Mouse (Mus musculus) lung, adult 18-20 months (tissue): ENCODE measurements around the gene Gpc5.

Experiments used
- DNase-seq, 2 experiments: peaks; one replicate each; pipeline ENCODE4 v3.0.0; 2022; ENCODE audit warnings: mixed read lengths in 2 of 2

Gene Gpc5

GRCm38 (mm10) chr14:115107467-115107866 lies 15.5 kb downstream of the Gpc5 start:
- no peak for DNase-seq

- DNase-seq: no peak
These were observed 26.6 kb downstream of the Gpc5 start for GRCm38 (mm10) chr14:115118626-115119025.

GRCm38 (mm10) chr14:115148821-115149220 lies 56.8 kb downstream of the Gpc5 start:
- no peak for DNase-seq

DNA sequence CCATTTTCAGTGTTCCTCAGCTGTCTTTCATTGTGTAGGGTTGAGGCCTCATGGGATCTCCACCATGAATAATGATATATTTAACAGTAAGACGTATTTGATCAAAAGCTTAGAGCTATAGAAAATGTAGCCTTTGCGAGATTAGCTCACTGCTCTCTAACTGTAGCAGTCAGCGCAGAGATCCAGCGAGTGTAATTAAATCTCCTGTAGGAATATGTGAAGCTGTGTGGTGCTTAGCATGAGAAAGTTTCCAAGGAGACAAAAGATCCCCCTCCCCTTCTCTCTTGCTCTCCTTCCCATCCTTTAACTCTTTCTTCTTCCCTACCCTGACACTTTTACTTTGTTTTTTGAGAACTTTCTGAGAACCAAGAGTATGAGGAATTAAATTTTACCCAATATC lies 64.6 kb downstream of the Gpc5 start:
- DNase-seq: no peak

DNA sequence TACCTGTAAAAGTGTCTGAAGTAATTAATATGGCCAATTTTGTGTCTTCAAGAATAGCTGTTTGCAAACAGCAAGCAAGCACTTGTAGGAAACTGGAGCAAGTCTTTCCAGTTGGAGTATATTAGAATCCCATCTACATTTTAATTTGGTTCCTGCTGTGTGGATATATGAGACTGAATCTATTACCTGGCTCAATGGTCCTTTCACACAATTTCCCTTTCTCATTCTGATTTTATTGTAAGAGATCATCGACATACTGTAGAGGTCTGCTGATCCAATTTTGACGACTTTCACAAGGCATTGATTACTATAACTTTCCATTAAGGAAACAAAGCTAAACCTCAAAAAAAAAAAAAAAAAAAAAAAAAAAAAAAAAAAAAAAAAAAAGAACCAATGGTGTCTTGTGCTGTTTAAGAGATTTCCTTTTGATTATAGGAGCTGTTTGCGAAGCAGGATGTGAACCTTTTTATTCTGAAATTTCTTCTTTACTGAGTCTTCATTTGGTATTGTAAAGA lies 85.4 kb downstream of the Gpc5 start:
- DNase-seq: no peak

DNA sequence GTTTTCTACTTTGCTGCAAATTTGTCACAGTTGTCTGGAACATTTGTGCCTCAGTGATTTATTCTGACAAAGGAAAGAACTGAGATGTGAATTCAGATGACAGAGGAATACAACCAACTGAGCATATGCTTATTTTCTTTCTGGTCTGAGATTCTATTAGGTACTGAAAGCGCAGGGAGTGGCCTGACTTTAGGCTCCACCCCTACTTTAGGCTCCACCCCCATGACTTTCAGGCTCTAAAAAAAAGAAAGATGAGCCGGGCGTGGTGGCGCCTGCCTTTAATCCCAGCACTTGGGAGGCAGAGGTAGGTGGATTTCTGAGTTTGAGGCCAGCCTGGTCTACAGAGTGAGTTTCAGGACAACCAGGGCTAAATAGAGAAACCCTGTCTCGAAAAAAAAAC lies 87.9 kb downstream of the Gpc5 start:
- no peak for DNase-seq

DNA sequence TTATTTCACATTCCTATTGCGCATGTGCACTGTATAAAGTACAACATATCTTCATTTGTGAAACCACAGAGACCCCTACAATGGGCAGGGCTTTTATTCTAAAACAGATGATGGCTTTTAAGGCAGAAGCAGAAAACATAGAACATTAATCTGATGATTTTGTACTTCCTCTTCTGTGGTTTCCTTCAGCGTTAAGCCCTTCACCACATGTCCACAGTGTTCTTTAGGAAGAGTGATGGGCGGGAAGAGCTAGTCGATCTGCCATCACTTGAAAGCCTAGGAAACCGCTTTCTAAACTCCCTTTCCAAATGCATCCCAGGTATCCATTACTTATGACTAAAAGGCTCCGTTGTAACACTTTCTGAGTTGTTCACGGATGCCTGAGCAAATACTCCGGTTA lies 96.2 kb downstream of the Gpc5 start:
- no peak for DNase-seq

- DNase-seq: no peak
These were observed 136.1 kb downstream of the Gpc5 start for GRCm38 (mm10) chr14:115228075-115228474.

DNA sequence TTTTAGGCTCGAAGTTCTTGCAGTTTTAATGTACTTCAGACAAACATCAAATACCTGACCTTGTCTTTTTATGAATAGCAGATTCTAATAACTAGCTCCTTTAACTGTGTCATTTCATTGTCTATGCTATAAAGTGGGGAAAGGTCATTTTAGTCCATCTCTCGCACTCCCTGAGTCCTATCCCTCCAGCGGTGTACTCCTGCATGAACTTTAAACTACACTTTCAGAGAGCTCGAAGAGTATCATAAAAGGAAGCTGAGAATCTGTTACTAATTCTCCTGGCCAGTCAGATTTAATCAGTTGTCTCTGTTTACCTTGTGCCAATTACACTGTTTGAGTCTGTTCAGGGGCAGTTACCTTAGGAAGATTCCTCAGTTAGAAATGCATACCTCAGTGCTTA lies 144.4 kb downstream of the Gpc5 start:
- no peak for DNase-seq

GRCm38 (mm10) chr14:115240621-115241373 lies 148.8 kb downstream of the Gpc5 start:
- no peak for DNase-seq

DNA sequence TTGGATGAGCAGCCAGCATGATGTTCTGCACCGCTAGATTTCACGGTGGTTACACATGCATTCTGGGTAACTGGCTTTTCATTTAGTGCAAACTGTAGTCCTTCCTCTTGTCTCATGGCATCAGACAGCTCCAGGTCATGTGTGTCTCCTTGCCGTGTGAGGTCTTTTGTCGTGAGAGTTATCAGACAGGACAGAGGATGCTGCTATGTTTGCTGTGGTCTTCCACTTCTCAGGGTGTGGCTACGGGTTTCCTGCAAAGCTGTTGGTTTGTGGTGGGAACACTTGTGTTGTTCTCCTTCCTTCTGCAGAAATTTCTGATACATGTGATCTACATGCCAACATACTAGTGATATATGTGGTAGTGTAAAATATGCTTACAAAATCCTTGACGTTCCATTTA lies 158.5 kb downstream of the Gpc5 start:
- no peak for DNase-seq

- no peak for DNase-seq
These were observed 159.8 kb downstream of the Gpc5 start for GRCm38 (mm10) chr14:115251791-115252190.

GRCm38 (mm10) chr14:115253155-115253554 lies 161.1 kb downstream of the Gpc5 start:
- no peak for DNase-seq

GRCm38 (mm10) chr14:115253685-115254084 lies 161.7 kb downstream of the Gpc5 start:
- DNase-seq: no peak

DNA sequence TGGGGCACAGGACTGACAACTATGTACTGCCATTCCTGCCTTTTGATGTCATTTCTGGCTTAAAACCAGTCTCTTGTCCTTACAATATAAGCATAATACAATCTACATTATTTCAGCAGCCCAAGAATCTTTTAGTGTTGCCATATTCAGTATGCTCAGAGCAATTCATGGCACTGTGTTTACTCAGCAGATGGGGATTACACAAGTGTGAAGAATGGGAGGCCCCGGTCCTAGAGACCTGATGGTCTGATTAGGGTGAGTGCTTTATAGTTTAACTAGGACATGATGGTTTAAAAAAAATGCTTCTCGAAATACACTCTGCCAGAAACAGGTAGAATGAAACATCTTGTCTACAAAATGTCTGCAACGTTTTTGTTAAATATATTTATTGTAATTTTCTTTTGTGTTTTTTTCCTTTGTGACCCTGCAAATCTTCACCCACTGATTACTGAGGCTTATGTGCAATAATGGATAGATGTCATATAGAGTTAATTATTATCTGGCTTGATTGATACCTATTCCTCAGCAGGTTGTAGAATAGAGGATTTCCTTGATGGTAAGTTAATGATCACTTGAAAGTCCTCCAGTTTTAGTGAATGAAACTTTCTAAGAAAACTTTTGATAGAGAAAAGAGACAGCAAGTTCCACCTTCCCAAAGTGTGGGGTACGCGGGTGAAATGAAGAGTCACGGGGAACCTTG lies 177.8 kb downstream of the Gpc5 start:
- no peak for DNase-seq

GRCm38 (mm10) chr14:115270445-115270844 lies 178.4 kb downstream of the Gpc5 start:
- DNase-seq: no peak

GRCm38 (mm10) chr14:115282782-115283181 lies 190.8 kb downstream of the Gpc5 start:
- no peak for DNase-seq

DNA sequence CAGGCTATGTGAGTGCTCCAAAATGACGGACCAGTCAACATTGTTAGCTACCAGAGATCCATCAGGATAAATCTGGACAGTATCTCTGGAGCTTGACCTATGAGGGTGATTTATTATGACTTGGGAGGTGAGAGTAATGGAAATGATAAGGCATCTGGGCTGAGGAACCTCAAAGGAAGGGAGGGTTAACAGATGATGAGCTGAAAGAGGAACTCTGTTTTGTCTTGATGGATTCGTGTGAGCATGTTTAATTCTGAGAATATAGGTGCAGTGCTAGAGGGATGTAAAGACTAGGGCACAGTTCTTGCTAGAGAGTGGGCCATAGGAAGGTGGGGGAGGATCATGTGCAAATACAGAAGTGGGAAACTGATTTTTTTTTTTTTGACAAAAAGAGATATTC lies 232.2 kb downstream of the Gpc5 start:
- no peak for DNase-seq

GRCm38 (mm10) chr14:115326426-115326825 lies 234.4 kb downstream of the Gpc5 start:
- no peak for DNase-seq

DNA sequence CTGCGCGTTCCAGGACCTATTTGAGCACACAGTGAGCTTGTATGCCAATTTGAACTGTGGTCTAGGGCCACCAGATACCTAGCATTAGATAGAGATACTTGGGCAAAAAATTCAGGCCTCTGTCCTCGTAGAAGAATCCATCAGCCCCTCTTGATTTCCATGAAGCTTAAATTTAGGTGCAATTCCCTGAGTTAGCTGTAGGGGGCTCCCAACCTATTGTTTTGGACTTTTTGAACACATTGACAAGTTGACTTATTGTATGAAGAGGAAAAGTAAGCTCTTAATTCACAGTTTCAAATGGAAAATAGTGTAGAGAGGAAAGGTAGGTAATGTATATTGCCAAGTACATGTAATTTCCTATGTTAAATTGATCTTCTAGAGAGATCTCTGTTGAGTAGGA lies 247.1 kb downstream of the Gpc5 start:
- DNase-seq: no peak

GRCm38 (mm10) chr14:115342597-115342996 lies 250.6 kb downstream of the Gpc5 start:
- DNase-seq: no peak

DNA sequence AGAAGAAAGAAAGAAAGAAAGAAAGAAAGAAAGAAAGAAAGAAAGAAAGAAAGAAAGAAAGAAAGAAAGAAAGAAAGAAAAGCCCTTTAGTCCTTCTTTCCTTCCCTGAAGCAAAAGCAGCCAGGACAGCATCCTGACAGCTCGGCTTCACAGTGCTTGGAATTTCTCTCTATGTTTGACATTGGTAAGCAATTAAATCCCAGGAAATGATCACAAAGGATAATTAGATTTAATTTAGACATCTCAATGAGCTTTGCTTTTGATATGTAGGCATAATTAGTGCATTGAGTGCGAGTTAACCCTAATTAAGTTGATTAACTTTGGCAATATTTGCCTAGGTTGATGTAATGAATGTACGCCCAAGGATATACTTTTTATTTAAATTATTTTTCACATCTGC lies 257.4 kb downstream of the Gpc5 start:
- no peak for DNase-seq

DNA sequence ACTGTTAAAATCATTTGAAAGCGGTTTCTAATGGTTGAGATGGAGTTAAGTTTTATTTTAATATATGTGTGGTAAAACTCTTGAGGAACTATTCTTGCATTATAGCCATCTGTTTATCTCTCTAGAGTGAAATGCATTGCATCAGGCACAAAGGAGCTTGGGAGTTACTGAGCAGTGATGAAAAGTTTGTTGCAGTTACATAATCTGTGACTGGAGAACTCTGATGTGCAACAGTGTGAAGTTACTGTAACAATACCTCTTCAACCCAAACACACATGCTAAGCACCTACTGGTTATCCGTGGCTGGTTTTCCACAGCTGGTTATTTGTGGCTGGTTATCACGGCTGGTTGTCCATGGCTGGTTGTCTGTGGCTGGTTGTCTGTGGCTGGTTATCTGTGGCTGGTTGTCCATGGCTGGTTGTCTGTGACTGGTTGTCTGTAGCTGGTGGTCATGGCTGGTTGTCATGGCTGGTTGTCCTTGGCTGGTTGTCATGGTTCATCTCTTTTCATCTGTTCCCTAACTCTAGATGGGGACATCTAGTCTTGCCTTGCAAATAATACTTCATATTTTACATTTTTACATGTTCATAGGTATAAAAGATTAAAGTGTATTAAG lies 273.4 kb downstream of the Gpc5 start:
- no peak for DNase-seq

GRCm38 (mm10) chr14:115369611-115370167 lies 277.7 kb downstream of the Gpc5 start:
- no peak for DNase-seq
